In genomic region chr7:142285130-142285835, GRCm38 (mm10) we compare ENCODE assay signal across 9 mouse cellular contexts. TPM values are rescaled to one million over a fixed set of nuclear protein-coding genes. Genes with fewer than 3 reads are reported as not detected.
DNase-seq lines count a peak whose midpoint lies in the region; ATAC-seq and TF ChIP-seq lines count a peak whose summit lies in the region.
"Had no signal": no experiment of that assay in that cellular context is flagged by ENCODE, and none has a peak within 500 bp of the region (broad histone marks: within the 10 kb centered on the region; RNA-seq: fewer than 3 reads in every experiment).

No protein-coding gene starts in this region.

- no peaks in the 10 kb centered on the region for H3K36me3 ChIP-seq in heart, embryonic 13.5 days
- no peaks in the 10 kb centered on the region for H3K36me3 ChIP-seq in kidney, postnatal 0 days (ENCODE audit: insufficient read depth, low read length)
- no peaks in the 10 kb centered on the region for H3K36me3 ChIP-seq in liver, embryonic 15.5 days (replicated peaks)
- no peaks in the 10 kb centered on the region for H3K36me3 ChIP-seq in neural tube, embryonic 15.5 days

- WGBS in heart, embryonic 13.5 days, result 22% methylated on average over 23 of the region's 23 CpGs
- 12% methylated on average over 23 of the region's 23 CpGs for WGBS in kidney, postnatal 0 days
- WGBS in liver, embryonic 15.5 days (ENCODE audit: insufficient replicate concordance), result 18% methylated on average over 23 of the region's 23 CpGs
- WGBS in neural tube, embryonic 15.5 days, result 19% methylated on average over 23 of the region's 23 CpGs

- DNase-seq in layer of hippocampus, adult 2 months (ENCODE audit: low spot score in 2 of 2), result peak; percentile 5 to 12
- no peak for DNase-seq in layer of hippocampus, adult 11-12 months (ENCODE audit: low spot score)
- peak; percentile 75 for DNase-seq in embryo, embryonic 10.5 days (ENCODE audit: low spot score)
- peak; percentile 81 for DNase-seq in kidney, postnatal 0 days (ENCODE audit: low spot score)

- H3K4me3 ChIP-seq in layer of hippocampus, adult 2 months, result peak overlapping the region; percentile 79
- peak overlapping the region; percentile 66 for H3K4me3 ChIP-seq in heart, embryonic 13.5 days
- peak overlapping the region; percentile 55 for H3K4me3 ChIP-seq in kidney, postnatal 0 days (replicated peaks; ENCODE audit: low read depth, low read length)
- no peak overlapping the region for H3K4me3 ChIP-seq in liver, embryonic 15.5 days (replicated peaks)
- peak overlapping the region; percentile 49 for H3K4me3 ChIP-seq in neural tube, embryonic 15.5 days (replicated peaks)

- H3K4me1 ChIP-seq in heart, embryonic 13.5 days, result peaks cover 34% of the 10 kb centered on the region
- no peaks in the 10 kb centered on the region for H3K4me1 ChIP-seq in kidney, postnatal 0 days (replicated peaks; ENCODE audit: insufficient read depth, low read length)
- H3K4me1 ChIP-seq in liver, embryonic 15.5 days (replicated peaks), result 0 out of 2 replicates have a peak, but pooled peaks cover 2% of the 10 kb centered on the region
- peaks cover 20% of the 10 kb centered on the region for H3K4me1 ChIP-seq in neural tube, embryonic 15.5 days

- no peaks in the 10 kb centered on the region for H3K9me3 ChIP-seq in heart, embryonic 13.5 days
- no peaks in the 10 kb centered on the region for H3K9me3 ChIP-seq in kidney, postnatal 0 days (replicated peaks; ENCODE audit: low read length)
- H3K9me3 ChIP-seq in liver, embryonic 15.5 days (replicated peaks), result no peaks in the 10 kb centered on the region
- H3K9me3 ChIP-seq in neural tube, embryonic 15.5 days (replicated peaks), result no peaks in the 10 kb centered on the region

- H3K27ac ChIP-seq in layer of hippocampus, adult 2 months, result no peak overlapping the region
- H3K27ac ChIP-seq in heart, embryonic 13.5 days (replicated peaks), result peak overlapping the region; percentile 87
- peak overlapping the region; percentile 89 for H3K27ac ChIP-seq in kidney, postnatal 0 days
- H3K27ac ChIP-seq in liver, embryonic 15.5 days (replicated peaks), result no peak overlapping the region
- H3K27ac ChIP-seq in neural tube, embryonic 15.5 days (replicated peaks), result peak overlapping the region; percentile 75

- no peak; the same call in 1 of the 2 replicates for ATAC-seq in heart, embryonic 13.5 days (ENCODE audit: extremely low read depth, insufficient number of reproducible peaks, low FRiP score, low TSS enrichment)
- ATAC-seq in kidney, postnatal 0 days (replicated peaks; ENCODE audit: low FRiP score, low read depth), result peak; percentile 63; the same call in 1 of the 2 replicates
- no peak for ATAC-seq in liver, embryonic 15.5 days (ENCODE audit: insufficient read depth)
- peak; percentile 81 for ATAC-seq in neural tube, embryonic 15.5 days (ENCODE audit: low FRiP score)
- no peak for ATAC-seq in erythroid progenitor cell, adult 5-6 weeks (replicated peaks; ENCODE audit: low FRiP score, poor library complexity, severe bottlenecking)

- TF ChIP-seq CTCF in layer of hippocampus, adult 2 months (conservative IDR thresholded peaks at IDR 0.05), result no peak; the same call in 1 of the 2 replicates
- TF ChIP-seq CTCF in kidney, postnatal 0 days (IDR thresholded peaks at IDR 0.05; ENCODE audit: low read depth), result peak; percentile 69

- no peaks in the 10 kb centered on the region for H3K27me3 ChIP-seq in heart, embryonic 13.5 days (replicated peaks)
- no peaks in the 10 kb centered on the region for H3K27me3 ChIP-seq in kidney, postnatal 0 days (ENCODE audit: insufficient read depth, low read length)
- peaks cover 52% of the 10 kb centered on the region for H3K27me3 ChIP-seq in liver, embryonic 15.5 days
- peaks cover 10% of the 10 kb centered on the region for H3K27me3 ChIP-seq in neural tube, embryonic 15.5 days (replicated peaks)

- H3K4me2 ChIP-seq in heart, embryonic 13.5 days, result peak overlapping the region; percentile 88
- H3K4me2 ChIP-seq in kidney, postnatal 0 days (ENCODE audit: low read length), result peak overlapping the region; percentile 84
- H3K4me2 ChIP-seq in liver, embryonic 15.5 days, result peak overlapping the region; percentile 76
- H3K4me2 ChIP-seq in neural tube, embryonic 15.5 days, result peak overlapping the region; percentile 77

- peak overlapping the region; percentile 87 for H3K9ac ChIP-seq in heart, embryonic 13.5 days
- peak overlapping the region; percentile 77; the same call in 1 of the 2 replicates for H3K9ac ChIP-seq in kidney, postnatal 0 days (ENCODE audit: low read depth, low read length)
- H3K9ac ChIP-seq in liver, embryonic 15.5 days, result no peak overlapping the region
- peak overlapping the region; percentile 43 for H3K9ac ChIP-seq in neural tube, embryonic 15.5 days (replicated peaks)

RNA-seq across cellular contexts. Expression of gene Gm4559, which starts 11.1 kb away (rescaled TPM):
- total RNA-seq in layer of hippocampus, adult 2 months (2021), result not detected
- not detected in 2 replicates for polyA plus RNA-seq in heart, embryonic 13.5 days (2015; fragmentation: Nextera tagmentation; extraction: Ambion mirVana)
- not detected in 2 replicates for polyA plus RNA-seq in kidney, postnatal 0 days (2015; fragmentation: Nextera tagmentation; extraction: Ambion mirVana)
- not detected in 2 replicates for polyA plus RNA-seq in liver, embryonic 15.5 days (2015; fragmentation: Nextera tagmentation; extraction: Ambion mirVana)
- not detected in 2 replicates for polyA plus RNA-seq in neural tube, embryonic 15.5 days (2015; fragmentation: Nextera tagmentation; extraction: Ambion mirVana)
- total RNA-seq in erythroid progenitor cell, adult 5-6 weeks (2015; ENCODE audit: low replicate concordance), result not detected in 2 replicates
- total RNA-seq in erythroid progenitor cell, adult 5-6 weeks (2017; ENCODE audit: low replicate concordance), result not detected in 2 replicates
- polyA plus RNA-seq: gonadal fat pad, adult 2 months had no signal

RNA-seq across cellular contexts. Expression of gene Krtap5-1, which starts 11.6 kb away (rescaled TPM):
- not detected for total RNA-seq in layer of hippocampus, adult 2 months (2021)
- polyA plus RNA-seq in heart, embryonic 13.5 days (2015; fragmentation: Nextera tagmentation; extraction: Ambion mirVana), result not detected in 2 replicates
- polyA plus RNA-seq in kidney, postnatal 0 days (2015; fragmentation: Nextera tagmentation; extraction: Ambion mirVana), result not detected in 2 replicates
- not detected in 2 replicates for polyA plus RNA-seq in liver, embryonic 15.5 days (2015; fragmentation: Nextera tagmentation; extraction: Ambion mirVana)
- not detected in 2 replicates for polyA plus RNA-seq in neural tube, embryonic 15.5 days (2015; fragmentation: Nextera tagmentation; extraction: Ambion mirVana)
- total RNA-seq in erythroid progenitor cell, adult 5-6 weeks (2015; ENCODE audit: low replicate concordance), result not detected in 2 replicates
- not detected in 2 replicates for total RNA-seq in erythroid progenitor cell, adult 5-6 weeks (2017; ENCODE audit: low replicate concordance)
- polyA plus RNA-seq: gonadal fat pad, adult 2 months had no signal

RNA-seq across cellular contexts. Expression of gene Krtap5-4, which starts 18.1 kb away (rescaled TPM):
- not detected for total RNA-seq in layer of hippocampus, adult 2 months (2021)
- polyA plus RNA-seq in heart, embryonic 13.5 days (2015; fragmentation: Nextera tagmentation; extraction: Ambion mirVana), result not detected in 2 replicates
- polyA plus RNA-seq in kidney, postnatal 0 days (2015; fragmentation: Nextera tagmentation; extraction: Ambion mirVana), result not detected in 2 replicates
- not detected in 2 replicates for polyA plus RNA-seq in liver, embryonic 15.5 days (2015; fragmentation: Nextera tagmentation; extraction: Ambion mirVana)
- polyA plus RNA-seq in neural tube, embryonic 15.5 days (2015; fragmentation: Nextera tagmentation; extraction: Ambion mirVana), result not detected in 2 replicates
- total RNA-seq in erythroid progenitor cell, adult 5-6 weeks (2015; ENCODE audit: low replicate concordance), result not detected in 2 replicates
- not detected in 2 replicates for total RNA-seq in erythroid progenitor cell, adult 5-6 weeks (2017; ENCODE audit: low replicate concordance)
- polyA plus RNA-seq: gonadal fat pad, adult 2 months had no signal

RNA-seq across cellular contexts. Expression of gene Gm2431, which starts 27.1 kb away (rescaled TPM):
- total RNA-seq in layer of hippocampus, adult 2 months (2021), result not detected
- not detected in 2 replicates for polyA plus RNA-seq in heart, embryonic 13.5 days (2015; fragmentation: Nextera tagmentation; extraction: Ambion mirVana)
- not detected in 2 replicates for polyA plus RNA-seq in kidney, postnatal 0 days (2015; fragmentation: Nextera tagmentation; extraction: Ambion mirVana)
- not detected in 2 replicates for polyA plus RNA-seq in liver, embryonic 15.5 days (2015; fragmentation: Nextera tagmentation; extraction: Ambion mirVana)
- not detected in 2 replicates for polyA plus RNA-seq in neural tube, embryonic 15.5 days (2015; fragmentation: Nextera tagmentation; extraction: Ambion mirVana)
- not detected in 2 replicates for total RNA-seq in erythroid progenitor cell, adult 5-6 weeks (2015; ENCODE audit: low replicate concordance)
- total RNA-seq in erythroid progenitor cell, adult 5-6 weeks (2017; ENCODE audit: low replicate concordance), result not detected in 2 replicates
- polyA plus RNA-seq: gonadal fat pad, adult 2 months had no signal

RNA-seq across cellular contexts. Expression of gene Gm40460, which starts 44.4 kb away (rescaled TPM):
- total RNA-seq in layer of hippocampus, adult 2 months (2021), result not detected
- not detected in 2 replicates for polyA plus RNA-seq in heart, embryonic 13.5 days (2015; fragmentation: Nextera tagmentation; extraction: Ambion mirVana)
- polyA plus RNA-seq in kidney, postnatal 0 days (2015; fragmentation: Nextera tagmentation; extraction: Ambion mirVana), result not detected in 2 replicates
- not detected in 2 replicates for polyA plus RNA-seq in liver, embryonic 15.5 days (2015; fragmentation: Nextera tagmentation; extraction: Ambion mirVana)
- polyA plus RNA-seq in neural tube, embryonic 15.5 days (2015; fragmentation: Nextera tagmentation; extraction: Ambion mirVana), result not detected in 2 replicates
- not detected in 2 replicates for total RNA-seq in erythroid progenitor cell, adult 5-6 weeks (2015; ENCODE audit: low replicate concordance)
- total RNA-seq in erythroid progenitor cell, adult 5-6 weeks (2017; ENCODE audit: low replicate concordance), result not detected in 2 replicates
- polyA plus RNA-seq: gonadal fat pad, adult 2 months had no signal

Comparison
In these comparisons a context has a peak if more than half of its experiments do, and no peak if none do; other contexts are left out.
1. H3K27ac ChIP-seq: peak in heart, embryonic 13.5 days (single experiment), kidney, postnatal 0 days (single experiment) and neural tube, embryonic 15.5 days (single experiment); none in layer of hippocampus, adult 2 months (single experiment) and liver, embryonic 15.5 days (single experiment).
2. ATAC-seq: peak in kidney, postnatal 0 days (single experiment) and neural tube, embryonic 15.5 days (single experiment); none in heart, embryonic 13.5 days (single experiment), liver, embryonic 15.5 days (single experiment) and erythroid progenitor cell, adult 5-6 weeks (single experiment).
3. Peak in every context shown above with its lines, with median percentiles within 50 percentile points of each other: H3K4me2 ChIP-seq.